Mouse (Mus musculus) heart, postnatal 0 days (tissue): ENCODE measurements at regions not wholly inside any gene's neighbourhood (a gene's known extent, or its start where the extent isn't known, plus 50 kb on each side); places are given as distances from the start of the nearest gene placed in this dataset.

ENCODE experiments used
- CTCF ChIP-seq: IDR thresholded peaks from 2 replicates; pipeline ENCODE4 v1.5.1; 2016; ENCODE audit warnings: antibody characterized with exemption, control low read depth, low read depth
- EP300 ChIP-seq: IDR thresholded peaks from 2 replicates; pipeline ENCODE4 v1.6.1; 2016; ENCODE audit warnings: antibody characterized with exemption, low read depth

GRCm38 (mm10) chr5:119544681-119545080, 125.8 kb upstream of the Tbx3 start:
- TF ChIP-seq CTCF: no peak
- TF ChIP-seq EP300: no peak
